Mouse (Mus musculus) cerebellum, adult 18-20 months (tissue): ENCODE results near the gene Slc9b1.

Experiments used
- DNase-seq, 2 experiments: peaks; one replicate each; pipeline ENCODE4 v3.0.0; 2021

Slc9b1 gene

DNA sequence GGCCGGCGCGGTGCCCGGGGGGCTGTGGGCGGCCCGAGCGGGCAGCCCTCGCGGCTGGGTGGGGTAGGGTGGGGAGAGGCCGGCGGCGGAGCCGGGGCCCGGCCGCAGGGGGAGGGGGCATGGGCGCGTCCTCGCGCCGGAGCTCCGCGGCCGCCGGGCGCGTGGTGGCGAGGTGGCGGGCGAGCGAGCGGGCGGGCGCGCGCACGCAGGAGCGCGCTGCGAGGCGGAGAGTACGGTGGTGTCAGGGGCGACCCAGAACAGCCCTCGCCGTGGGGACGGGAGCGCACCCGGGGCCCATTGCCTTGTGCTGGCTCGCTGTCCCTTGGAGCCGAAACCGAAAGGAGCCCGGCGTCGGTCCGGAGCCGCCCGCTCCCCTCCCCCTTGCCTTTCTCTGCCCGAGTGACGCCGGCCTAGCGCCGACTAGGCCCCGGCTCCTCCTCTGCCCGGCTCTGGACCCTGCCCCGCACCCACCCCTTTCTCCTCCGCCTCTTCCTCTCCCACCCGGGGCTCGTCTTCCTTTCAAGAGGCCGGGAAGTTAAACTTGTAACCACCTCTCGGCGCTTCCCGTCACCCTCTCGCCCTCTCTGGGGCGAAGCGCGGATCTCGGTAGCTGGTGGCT lies 91.2 kb downstream of the Slc9b1 start:
- DNase-seq: peak; percentile 74 to 87

GRCm38 (mm10) chr3:135439651-135440050 lies 91.8 kb downstream of the Slc9b1 start:
- no peak for DNase-seq

GRCm38 (mm10) chr3:135440221-135440620 lies 92.4 kb downstream of the Slc9b1 start:
- peak in 1 of 2 experiments; percentile 13 for DNase-seq

DNA sequence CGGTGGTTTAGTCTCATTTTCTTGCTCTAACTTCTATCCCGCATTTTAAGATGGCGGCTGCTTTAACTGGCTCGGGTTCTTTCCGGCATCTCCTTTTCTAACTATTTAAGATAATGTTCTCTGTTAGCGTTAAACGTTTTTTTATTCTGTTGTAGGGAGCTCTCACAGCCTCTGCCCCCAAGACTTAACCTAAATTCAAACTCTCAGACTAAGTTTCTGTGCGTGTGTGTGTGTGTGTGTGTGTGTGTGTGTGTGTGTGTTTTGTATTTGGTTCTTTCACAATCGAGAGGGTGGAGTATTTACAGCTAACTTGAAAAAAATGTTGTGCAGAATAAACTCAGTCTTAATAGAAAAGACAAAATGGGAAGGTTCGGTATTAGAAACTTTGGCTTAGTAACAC lies 92.8 kb downstream of the Slc9b1 start:
- DNase-seq: no peak

DNA sequence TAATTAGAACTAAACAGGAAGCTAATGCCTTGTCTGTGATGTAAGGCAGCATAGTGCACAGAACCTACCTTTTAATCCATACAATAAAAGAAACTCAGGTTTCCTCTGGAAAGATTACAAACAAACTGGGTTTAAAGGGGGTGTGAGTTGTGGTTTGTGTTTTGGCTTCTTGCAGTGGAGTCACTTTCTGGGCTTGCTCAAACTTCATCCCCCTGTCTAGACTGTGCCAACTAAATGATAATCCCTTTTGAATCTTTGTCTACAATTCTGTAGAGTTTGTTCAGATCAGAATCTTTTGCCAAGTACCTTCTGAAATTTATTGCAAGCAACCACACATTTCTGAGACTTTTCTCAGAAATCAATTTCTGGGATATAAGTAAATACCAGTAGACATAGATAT lies 97.1 kb downstream of the Slc9b1 start:
- DNase-seq: no peak
